Mouse (Mus musculus) ES-Bruce4 (cell line): ENCODE measurements at regions not wholly inside any gene's neighbourhood (a gene's known extent, or its start where the extent isn't known, plus 50 kb on each side); places are given as distances from the start of the nearest gene placed in this dataset.

ENCODE experiments used
- H3K27ac ChIP-seq: 2 replicates; pipeline ENCODE4 v1.5.1; 2012; ENCODE audit warnings: low read length, inconsistent platforms; ENCODE audit not compliant: insufficient read depth
- H3K27me3 ChIP-seq: 2 replicates; pipeline ENCODE4 v1.6.1; 2012; ENCODE audit warnings: mild to moderate bottlenecking, low read length, inconsistent platforms; ENCODE audit not compliant: control insufficient read depth, poor library complexity, insufficient read depth, severe bottlenecking
- H3K36me3 ChIP-seq: 2 replicates; pipeline ENCODE4 v1.6.1; 2012; ENCODE audit warnings: inconsistent platforms, mild to moderate bottlenecking, low read length, moderate library complexity; ENCODE audit not compliant: control insufficient read depth, poor library complexity, insufficient read depth, severe bottlenecking
- H3K4me1 ChIP-seq: one replicate; pipeline ENCODE4 v1.8.1; 2011; ENCODE audit warnings: low read length; ENCODE audit not compliant: control insufficient read depth, insufficient read depth
- H3K4me3 ChIP-seq: 2 replicates; pipeline ENCODE4 v1.5.1; 2011; ENCODE audit warnings: low read depth, mild to moderate bottlenecking, low read length
- H3K9ac ChIP-seq: 2 replicates; pipeline ENCODE4 v1.6.1; 2012; ENCODE audit warnings: low read depth, mild to moderate bottlenecking, inconsistent platforms; ENCODE audit not compliant: poor library complexity, severe bottlenecking
- H3K9me3 ChIP-seq: replicated peaks from 2 replicates; pipeline ENCODE4 v1.6.1; 2012; ENCODE audit warnings: mild to moderate bottlenecking, low read length, inconsistent platforms; ENCODE audit not compliant: control insufficient read depth, poor library complexity, insufficient read depth, severe bottlenecking
- CTCF ChIP-seq: IDR thresholded peaks from one replicate; pipeline ENCODE4 v1.8.1; 2011; ENCODE audit warnings: low read depth, low read length
- EP300 ChIP-seq: IDR thresholded peaks from 2 replicates; pipeline ENCODE4 v1.6.1; 2011; ENCODE audit warnings: low read depth, low read length; ENCODE audit not compliant: insufficient read depth
- POLR2A ChIP-seq: IDR thresholded peaks from one replicate; pipeline ENCODE4 v1.8.1; 2011; ENCODE audit warnings: low read length; ENCODE audit not compliant: insufficient read depth

DNA sequence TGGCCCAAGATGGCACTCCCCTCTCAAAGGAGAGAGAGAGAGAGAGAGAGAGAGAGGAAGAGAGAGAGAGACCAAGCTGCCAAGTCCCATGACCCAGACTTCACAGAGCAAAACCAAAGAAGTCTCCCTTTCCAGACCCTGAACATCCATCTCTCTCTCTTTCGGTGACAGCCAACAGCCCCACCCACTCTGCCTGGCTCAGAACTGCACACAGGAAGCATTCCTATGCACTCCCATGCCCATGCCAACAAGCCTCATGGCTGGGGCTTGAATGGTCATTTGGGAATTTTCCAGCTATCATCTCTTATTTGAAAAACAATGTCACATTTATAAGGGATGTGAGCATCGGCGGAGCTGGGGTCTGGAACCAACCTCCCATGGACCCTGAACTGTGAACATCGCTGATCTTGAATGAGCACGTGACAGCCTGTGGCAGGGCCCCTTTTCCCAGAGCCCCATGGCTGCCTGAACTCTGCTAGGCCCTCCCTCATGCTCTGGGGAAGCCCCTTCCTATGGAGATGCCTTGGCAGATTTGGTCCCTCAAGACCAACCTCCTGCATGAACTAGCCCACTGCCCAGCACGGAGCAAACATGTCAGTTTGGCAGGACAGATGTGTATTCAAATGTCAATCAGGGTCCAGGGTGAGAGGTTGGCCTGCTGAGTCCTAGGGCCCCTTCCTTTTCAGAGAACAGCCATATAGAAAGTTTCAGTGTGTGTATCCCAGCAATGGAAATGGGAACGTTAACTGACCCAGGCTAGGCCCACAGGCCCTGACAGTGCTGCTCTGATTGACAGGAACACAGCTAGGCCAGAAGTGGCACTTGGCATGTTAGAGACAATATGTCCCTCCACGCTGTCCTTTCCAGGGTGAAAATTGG, 244.8 kb upstream of the Rtl1 start:
- no peaks in the 10 kb centered on the region for H3K27me3 ChIP-seq
- H3K9me3 ChIP-seq: no peaks in the 10 kb centered on the region
- no peak overlapping the region for H3K27ac ChIP-seq
- TF ChIP-seq EP300 (no peak), POLR2A (no peak), CTCF (no peak)
- no peak overlapping the region for H3K9ac ChIP-seq
- H3K4me3 ChIP-seq: no peak overlapping the region
- H3K4me1 ChIP-seq: no peaks in the 10 kb centered on the region
- no peaks in the 10 kb centered on the region for H3K36me3 ChIP-seq

- no peak overlapping the region for H3K27ac ChIP-seq
- no peak for TF ChIP-seq POLR2A
- TF ChIP-seq CTCF: no peak
- TF ChIP-seq EP300: no peak
- H3K27me3 ChIP-seq: no peaks in the 10 kb centered on the region
Measured at GRCm38 (mm10) chr12:109845602-109845906, 245.4 kb upstream of the Rtl1 start.

GRCm38 (mm10) chr12:109856336-109856735, 256.2 kb upstream of the Rtl1 start:
- Histone ChIP-seq H3K9me3 (no peaks in the 10 kb centered on the region; the same call in 1 of the 2 replicates), H3K27ac (no peak overlapping the region), H3K9ac (no peak overlapping the region), H3K4me3 (no peak overlapping the region), H3K4me1 (peaks cover 2% of the 10 kb centered on the region), H3K27me3 (no peaks in the 10 kb centered on the region), H3K36me3 (no peaks in the 10 kb centered on the region)
- TF ChIP-seq CTCF (no peak), POLR2A (no peak), EP300 (no peak)

More at GRCm38 (mm10) chr12:109845602-109845906, 245.4 kb upstream of the Rtl1 start:
- H3K4me1 ChIP-seq: no peaks in the 10 kb centered on the region
- H3K36me3 ChIP-seq: no peaks in the 10 kb centered on the region
- no peak overlapping the region for H3K9ac ChIP-seq
- H3K9me3 ChIP-seq: no peaks in the 10 kb centered on the region
- H3K4me3 ChIP-seq: no peak overlapping the region

- Histone ChIP-seq H3K9me3 (no peaks in the 10 kb centered on the region; the same call in 1 of the 2 replicates), H3K4me3 (no peak overlapping the region), H3K36me3 (no peaks in the 10 kb centered on the region), H3K27ac (no peak overlapping the region), H3K4me1 (peaks cover 2% of the 10 kb centered on the region), H3K9ac (no peak overlapping the region), H3K27me3 (no peaks in the 10 kb centered on the region)
- TF ChIP-seq EP300: no peak
- no peak for TF ChIP-seq POLR2A
- no peak for TF ChIP-seq CTCF
Measured at GRCm38 (mm10) chr12:109857705-109858104, 257.6 kb upstream of the Rtl1 start.

DNA sequence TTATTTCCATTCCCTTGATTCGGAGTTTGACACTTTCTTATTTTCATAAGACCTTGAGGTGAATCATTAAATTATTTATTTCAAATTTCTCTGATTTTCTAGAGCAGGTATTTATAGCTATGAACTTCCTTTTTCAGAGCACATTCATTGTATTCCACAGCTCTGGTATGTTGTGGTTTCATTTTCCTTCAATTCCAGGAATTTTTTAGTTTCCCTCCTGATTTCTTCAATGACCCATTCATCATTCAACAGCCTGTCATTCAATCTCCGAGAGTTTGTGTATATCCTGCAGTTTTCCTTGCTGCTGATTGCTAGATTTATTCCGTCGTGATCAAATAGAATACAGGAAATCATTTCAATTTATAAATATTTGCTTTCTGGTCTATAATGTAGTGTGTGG, 264.7 kb upstream of the Rtl1 start:
- TF ChIP-seq CTCF: no peak
- TF ChIP-seq POLR2A: no peak
- no peak for TF ChIP-seq EP300
- Histone ChIP-seq H3K27me3 (no peaks in the 10 kb centered on the region), H3K36me3 (no peaks in the 10 kb centered on the region), H3K27ac (no peak overlapping the region), H3K9ac (no peak overlapping the region), H3K4me1 (no peaks in the 10 kb centered on the region), H3K4me3 (no peak overlapping the region), H3K9me3 (no peaks in the 10 kb centered on the region)

DNA sequence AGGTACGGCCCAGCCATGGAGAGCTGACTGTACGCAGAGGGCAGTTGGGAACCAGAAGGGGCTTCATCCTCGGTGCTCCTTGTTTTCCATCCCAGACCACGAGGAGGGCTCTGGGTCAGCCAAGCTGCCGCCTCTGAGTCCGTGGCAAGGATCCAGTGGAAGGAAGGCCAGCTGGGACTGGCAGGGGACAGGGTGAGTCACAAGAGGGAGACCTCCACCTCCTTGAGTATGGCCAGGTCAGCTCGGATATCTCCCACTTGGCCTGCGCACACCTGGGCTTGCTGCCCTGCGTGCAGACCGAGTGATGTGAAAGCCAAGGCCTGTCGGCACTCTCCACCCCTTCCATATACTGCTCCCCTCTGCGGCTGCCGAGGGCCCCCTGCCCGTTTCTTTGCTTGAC, 270.9 kb upstream of the Rtl1 start:
- Histone ChIP-seq H3K9ac (no peak overlapping the region), H3K9me3 (no peaks in the 10 kb centered on the region), H3K4me3 (no peak overlapping the region), H3K27me3 (no peaks in the 10 kb centered on the region; the same call in 1 of the 2 replicates), H3K4me1 (no peaks in the 10 kb centered on the region), H3K36me3 (no peaks in the 10 kb centered on the region), H3K27ac (no peak overlapping the region)
- TF ChIP-seq POLR2A (no peak), CTCF (no peak), EP300 (no peak)
